Mouse (Mus musculus) heart, postnatal 0 days (tissue): Measurements from ENCODE around the gene Nln.

Experiments
- CTCF ChIP-seq: IDR thresholded peaks from 2 replicates; pipeline ENCODE4 v1.5.1; 2016; ENCODE audit warnings: antibody characterized with exemption, control low read depth, low read depth
- EP300 ChIP-seq: IDR thresholded peaks from 2 replicates; pipeline ENCODE4 v1.6.1; 2016; ENCODE audit warnings: antibody characterized with exemption, low read depth

DNA sequence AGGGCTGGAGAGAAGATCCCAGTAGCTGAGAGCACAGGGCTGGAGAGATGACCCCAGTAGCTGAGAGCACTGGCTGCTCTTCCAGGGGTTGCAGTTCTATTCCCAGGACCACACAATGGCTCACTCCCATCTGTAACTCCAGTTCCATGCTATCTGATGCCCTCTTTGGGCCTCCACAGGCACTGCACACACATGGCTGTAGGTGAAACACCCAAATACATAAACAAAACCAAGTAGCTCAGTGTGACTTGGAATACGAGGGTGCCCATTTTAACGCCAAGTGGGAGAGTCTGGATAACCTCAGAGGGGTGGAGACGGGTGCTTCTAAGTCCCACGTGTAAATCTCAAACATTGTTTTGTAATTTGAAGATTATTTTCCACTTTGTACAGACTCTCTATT is 9.0 kb downstream of the Nln start:
- TF ChIP-seq CTCF: no peak
- no peak for TF ChIP-seq EP300
